Mouse (Mus musculus) heart, postnatal 0 days (tissue): ENCODE measurements around the gene Cep112. TPM values are rescaled to one million over a fixed set of nuclear protein-coding genes. Genes with fewer than 3 reads are reported as not detected.

Experiments
- ATAC-seq: fragments of 200-750 bp; cut with Nextera tagmentation; 2 replicates; pipeline ENCODE4 v1.8.0; 2017; ENCODE audit warnings: low read depth, moderate number of reproducible peaks, moderate library complexity; ENCODE audit not compliant: insufficient read depth
- DNase-seq: peaks from one replicate; pipeline ENCODE4 v3.0.0-alpha.2; 2016; ENCODE audit warnings: low spot score
- H3K27ac ChIP-seq: fragments of 300-500 bp; sonication (generic); 2 replicates; pipeline ENCODE4 v1.5.1; 2014; ENCODE audit warnings: low read depth, mild to moderate bottlenecking
- H3K27me3 ChIP-seq: fragments of 300-500 bp; sonication (generic); 2 replicates; pipeline ENCODE4 v1.6.1; 2014; ENCODE audit warnings: low read length, mixed read lengths; ENCODE audit not compliant: control insufficient read depth, insufficient read depth
- H3K36me3 ChIP-seq: fragments of 300-500 bp; sonication (generic); replicated peaks from 2 replicates; pipeline ENCODE4 v1.6.1; 2014; ENCODE audit warnings: low read length, mixed read lengths; ENCODE audit not compliant: control insufficient read depth, insufficient read depth
- H3K4me1 ChIP-seq: fragments of 300-500 bp; sonication (generic); 2 replicates; pipeline ENCODE4 v1.6.1; 2014; ENCODE audit warnings: antibody characterized with exemption; ENCODE audit not compliant: control insufficient read depth, insufficient read depth
- H3K4me2 ChIP-seq: fragments of 300-500 bp; sonication (generic); 2 replicates; pipeline ENCODE4 v1.6.1; 2014; ENCODE audit warnings: low read depth, mild to moderate bottlenecking, low read length, moderate library complexity
- H3K4me3 ChIP-seq: fragments of 300-500 bp; sonication (generic); 2 replicates; pipeline ENCODE4 v1.5.1; 2014; ENCODE audit warnings: low read depth, low read length
- H3K9ac ChIP-seq: fragments of 300-500 bp; sonication (generic); replicated peaks from 2 replicates; pipeline ENCODE4 v1.6.1; 2014; ENCODE audit warnings: low read depth, low read length, mixed read lengths
- H3K9me3 ChIP-seq: fragments of 300-500 bp; sonication (generic); replicated peaks from 2 replicates; pipeline ENCODE4 v1.6.1; 2016; ENCODE audit warnings: low read length; ENCODE audit not compliant: control insufficient read depth
- CTCF ChIP-seq: IDR thresholded peaks from 2 replicates; pipeline ENCODE4 v1.5.1; 2016; ENCODE audit warnings: antibody characterized with exemption, control low read depth, low read depth
- EP300 ChIP-seq: IDR thresholded peaks from 2 replicates; pipeline ENCODE4 v1.6.1; 2016; ENCODE audit warnings: antibody characterized with exemption, low read depth
- WGBS: fragments of 180-500 bp; shearing (Covaris S2); extraction: QIAGEN DNeasy Blood & Tissue Kit; methylation state at CpG from one replicate; pipeline ENCODE4 v1.1.7; 2014; 5-methylcytosine and 5-hydroxymethylcytosine counted together
- polyA plus RNA-seq: library from polyadenylated mRNA; unstranded; fragments of >200 nt; fragmentation: Nextera tagmentation; extraction: Ambion mirVana; gene quantifications from 2 replicates; pipeline ENCODE4 v1.2.1, GENCODE M21; 2015
- total RNA-seq: library from RNA; depleted of rRNA; stranded (reverse); fragments of >200 nt; gene quantifications from 2 replicates; pipeline ENCODE4 v1.2.3, GENCODE M21; 2014; ENCODE audit warnings: low replicate concordance

Cep112 gene
- total and polyA plus RNA-seq, 2 experiments from 2014 or later, result 1.2 to 5.8 TPM

DNA sequence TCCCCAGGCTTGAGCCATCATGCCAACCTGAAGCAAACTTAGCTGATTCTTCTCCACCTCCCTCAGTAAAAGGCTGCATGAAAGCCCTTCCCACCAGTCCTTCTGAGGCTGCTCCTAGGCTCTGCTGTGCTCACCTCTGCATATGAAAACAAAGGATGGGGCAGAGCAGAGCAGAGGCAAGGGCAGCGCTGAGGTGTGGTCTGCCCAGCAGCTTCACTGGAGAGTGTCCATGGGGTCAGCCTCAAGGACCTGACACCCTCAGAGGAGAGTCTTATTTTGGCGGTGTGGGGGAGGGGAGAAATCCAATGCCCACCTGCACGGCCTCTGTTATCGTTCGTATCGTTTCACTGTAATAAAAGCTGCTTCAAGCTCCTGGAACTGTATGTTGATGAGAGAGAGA is 432.3 kb downstream of the Cep112 start:
- Histone ChIP-seq H3K4me1 (no peaks in the 10 kb centered on the region), H3K36me3 (no peaks in the 10 kb centered on the region), H3K9me3 (no peaks in the 10 kb centered on the region), H3K27me3 (no peaks in the 10 kb centered on the region), H3K4me2 (no peak overlapping the region), H3K27ac (no peak overlapping the region), H3K9ac (no peak overlapping the region), H3K4me3 (no peak overlapping the region)
- WGBS, result 50% methylated on average over 6 of the region's 6 CpGs
- ATAC-seq (no peak), DNase-seq (no peak)
- TF ChIP-seq EP300 (no peak), CTCF (no peak)

DNA sequence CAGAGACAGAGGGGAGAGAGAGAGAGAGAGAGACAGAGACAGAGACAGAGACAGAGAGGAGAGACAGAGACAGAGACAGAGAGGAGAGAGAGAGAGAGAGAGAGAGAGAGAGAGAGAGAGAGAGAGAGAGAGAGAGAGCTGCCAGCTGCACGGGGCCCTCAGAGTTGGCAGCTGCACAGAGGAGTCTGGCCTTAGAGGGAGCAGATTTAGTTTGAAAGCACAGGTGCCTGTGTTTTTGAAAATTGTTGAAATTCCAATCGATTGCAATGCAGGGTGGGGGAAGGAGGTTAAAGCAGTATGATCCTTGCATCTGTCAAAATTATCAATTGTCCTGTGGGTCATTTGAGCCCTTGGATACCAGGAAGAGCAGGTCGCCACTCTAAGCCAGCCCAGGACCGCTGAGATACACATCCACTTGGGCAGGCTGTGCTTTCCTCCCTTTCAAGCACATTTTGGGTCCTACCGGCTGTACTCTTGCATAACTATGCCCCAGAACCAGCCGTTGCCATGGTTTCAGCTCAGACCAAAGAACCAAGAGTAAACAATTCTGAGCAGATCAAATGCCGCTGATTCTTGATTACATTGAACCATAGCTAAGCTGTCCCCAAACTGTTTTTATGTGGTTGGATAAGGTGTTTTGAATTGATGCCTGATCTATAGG is 432.8 kb downstream of the Cep112 start:
- H3K4me3 ChIP-seq, result no peak overlapping the region
- 62% methylated on average over 7 of the region's 7 CpGs for WGBS
- no peak for ATAC-seq

GRCm38 (mm10) chr11:108858339-108858804 is 433.4 kb downstream of the Cep112 start:
- no peak for TF ChIP-seq EP300
- TF ChIP-seq CTCF, result no peak
- Histone ChIP-seq H3K4me2 (no peak overlapping the region), H3K4me1 (no peaks in the 10 kb centered on the region), H3K36me3 (no peaks in the 10 kb centered on the region), H3K9ac (no peak overlapping the region), H3K27me3 (no peaks in the 10 kb centered on the region), H3K9me3 (no peaks in the 10 kb centered on the region), H3K4me3 (no peak overlapping the region), H3K27ac (no peak overlapping the region)
- DNase-seq (no peak), ATAC-seq (no peak)
- WGBS, result 82% methylated on average over 3 of the region's 3 CpGs

More for the DNA sequence above, 432.8 kb downstream of the Cep112 start:
- H3K4me1 ChIP-seq, result no peaks in the 10 kb centered on the region
- no peak for DNase-seq
- no peaks in the 10 kb centered on the region for H3K36me3 ChIP-seq
- no peak overlapping the region for H3K9ac ChIP-seq
- H3K9me3 ChIP-seq, result no peaks in the 10 kb centered on the region
- no peaks in the 10 kb centered on the region for H3K27me3 ChIP-seq
- no peak overlapping the region for H3K4me2 ChIP-seq
- no peak overlapping the region for H3K27ac ChIP-seq
- TF ChIP-seq EP300, result no peak
- TF ChIP-seq CTCF, result no peak

- H3K4me2 ChIP-seq, result no peak overlapping the region
- WGBS, result 84% methylated on average over 6 of the region's 6 CpGs
- ATAC-seq (no peak), DNase-seq (no peak)
- H3K9me3 ChIP-seq, result no peaks in the 10 kb centered on the region
- TF ChIP-seq EP300 (no peak), CTCF (no peak)
- no peaks in the 10 kb centered on the region for H3K36me3 ChIP-seq
- no peak overlapping the region for H3K27ac ChIP-seq
- no peak overlapping the region for H3K4me3 ChIP-seq
- H3K4me1 ChIP-seq, result no peaks in the 10 kb centered on the region
- H3K27me3 ChIP-seq, result no peaks in the 10 kb centered on the region
- H3K9ac ChIP-seq, result no peak overlapping the region
Observed at GRCm38 (mm10) chr11:108858846-108859245, 433.9 kb downstream of the Cep112 start.

DNA sequence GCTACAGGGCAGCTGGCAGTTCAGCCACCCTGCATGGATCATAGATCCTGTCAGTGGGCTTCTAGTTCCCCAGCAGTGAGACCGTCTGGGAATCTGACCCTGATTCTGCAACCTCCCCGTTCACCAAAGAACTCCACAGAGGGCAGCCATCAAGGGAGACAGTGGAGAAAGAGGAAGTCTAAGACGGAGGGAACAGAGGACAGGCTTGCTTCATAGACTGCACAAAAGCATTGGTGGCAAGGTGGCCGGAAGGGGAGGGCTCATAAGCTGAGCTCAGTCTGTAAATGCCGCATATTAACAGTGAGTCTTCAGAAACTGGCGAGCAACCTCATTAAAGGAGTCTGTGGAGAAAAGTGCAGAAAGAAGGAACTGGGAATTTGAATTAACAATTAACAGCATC is 437.4 kb downstream of the Cep112 start:
- H3K27me3 ChIP-seq, result no peaks in the 10 kb centered on the region
- H3K4me2 ChIP-seq, result no peak overlapping the region
- H3K27ac ChIP-seq, result no peak overlapping the region
- H3K9me3 ChIP-seq, result no peaks in the 10 kb centered on the region
- no peaks in the 10 kb centered on the region for H3K36me3 ChIP-seq
- no peak overlapping the region for H3K9ac ChIP-seq
- TF ChIP-seq EP300 (no peak), CTCF (no peak)
- ATAC-seq (no peak), DNase-seq (no peak)
- WGBS, result 75% methylated on average over 6 of the region's 6 CpGs
- H3K4me3 ChIP-seq, result no peak overlapping the region
- no peaks in the 10 kb centered on the region for H3K4me1 ChIP-seq

- ATAC-seq (no peak), DNase-seq (no peak)
- H3K4me3 ChIP-seq, result no peak overlapping the region
- 30% methylated on average over 8 of the region's 8 CpGs for WGBS
- H3K27me3 ChIP-seq, result no peaks in the 10 kb centered on the region
- H3K4me2 ChIP-seq, result no peak overlapping the region
- no peaks in the 10 kb centered on the region for H3K36me3 ChIP-seq
- H3K27ac ChIP-seq, result no peak overlapping the region
- H3K9ac ChIP-seq, result no peak overlapping the region
- TF ChIP-seq EP300, result no peak
- TF ChIP-seq CTCF, result no peak
- H3K4me1 ChIP-seq, result no peaks in the 10 kb centered on the region
- H3K9me3 ChIP-seq, result no peaks in the 10 kb centered on the region
Observed at GRCm38 (mm10) chr11:108865746-108866145, 440.8 kb downstream of the Cep112 start.
